Mouse (Mus musculus): Measurements from ENCODE around the gene Cd40lg. TPM values are rescaled to one million over a fixed set of nuclear protein-coding genes. Genes with fewer than 3 reads are reported as not detected.

Cd40lg gene
- polyA plus RNA-seq, 1 experiment from 2014 or later: not detected

DNA sequence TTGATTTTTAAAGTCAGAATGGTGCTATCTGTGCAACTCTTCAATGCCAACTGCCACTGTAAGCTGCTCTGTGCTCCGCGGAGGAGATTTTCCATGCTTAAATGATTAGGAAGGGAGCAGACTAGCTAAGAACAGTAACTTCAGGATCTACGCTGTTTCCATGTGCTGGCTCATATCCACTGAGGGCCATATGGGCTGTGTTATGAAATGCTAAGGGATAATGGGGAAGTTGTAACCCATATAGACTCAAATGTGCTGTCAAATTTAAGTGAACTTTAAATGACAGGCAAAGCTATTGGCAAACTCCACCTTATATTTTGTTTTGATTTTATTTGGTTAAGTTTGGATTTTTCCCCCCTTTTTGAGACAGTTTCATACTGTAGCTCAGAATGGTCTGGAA, 919 bp downstream of the Cd40lg start:
- WGBS: 69% methylated on average over 3 of the region's 3 CpGs
- Histone ChIP-seq H3K4me1 (replicated peaks; ENCODE audit: control insufficient read depth, insufficient read depth) (no peaks in the 10 kb centered on the region), H3K4me2 (replicated peaks; ENCODE audit: low read depth) (no peak overlapping the region), H3K9me3 (ENCODE audit: control insufficient read depth, low read length) (no peaks in the 10 kb centered on the region), H3K36me3 (ENCODE audit: control insufficient read depth, insufficient read depth, low read length) (no peaks in the 10 kb centered on the region), H3K9ac (ENCODE audit: low read length) (no peak overlapping the region), H3K27me3 (ENCODE audit: control insufficient read depth, insufficient read depth, low read length) (no peaks in the 10 kb centered on the region), H3K27ac (replicated peaks) (no peak overlapping the region), H3K4me3 (ENCODE audit: low read depth, low read length) (no peak overlapping the region)
- no peak for DNase-seq (ENCODE audit: low spot score)
- ATAC-seq (ENCODE audit: low FRiP score, low TSS enrichment): no peak
- TF ChIP-seq CTCF (IDR thresholded peaks at IDR 0.05; ENCODE audit: low read depth) (no peak), EP300 (optimal IDR thresholded peaks at IDR 0.05) (no peak)

DNA sequence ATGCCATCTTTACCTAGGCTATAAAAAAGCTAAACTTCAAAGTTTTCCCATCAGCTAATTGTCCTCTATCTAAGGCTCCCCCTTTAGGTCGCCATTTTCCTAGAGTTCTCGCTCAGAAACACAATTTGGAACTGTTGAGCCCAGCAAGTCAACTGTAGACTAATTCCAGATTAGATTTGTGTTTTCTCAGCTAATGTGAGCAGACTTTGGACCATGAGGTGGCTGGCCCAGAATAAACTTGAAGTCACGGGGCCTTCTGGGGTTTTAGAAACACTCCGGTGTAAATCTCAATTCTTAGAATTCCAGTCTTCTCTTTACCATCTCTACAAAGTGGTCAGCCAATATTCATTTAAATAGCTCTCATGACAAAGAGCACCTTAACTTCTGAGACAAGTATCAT, 3.6 kb downstream of the Cd40lg start:
- whole genome bisulfite sequencing: 75% methylated on average over 4 of the region's 4 CpGs
- H3K36me3 ChIP-seq (ENCODE audit: control insufficient read depth, insufficient read depth, low read length): no peaks in the 10 kb centered on the region
- no peak overlapping the region for H3K4me3 ChIP-seq (ENCODE audit: low read depth, low read length)
- no peak overlapping the region for H3K27ac ChIP-seq (replicated peaks)
- TF ChIP-seq EP300 (optimal IDR thresholded peaks at IDR 0.05): no peak
- no peak for TF ChIP-seq CTCF (IDR thresholded peaks at IDR 0.05; ENCODE audit: low read depth)
- DNase-seq (ENCODE audit: low spot score) (peak; percentile 33), ATAC-seq (ENCODE audit: low FRiP score, low TSS enrichment) (peak; percentile 76; the same call in 1 of the 2 replicates)
- no peaks in the 10 kb centered on the region for H3K4me1 ChIP-seq (replicated peaks; ENCODE audit: control insufficient read depth, insufficient read depth)
- H3K9me3 ChIP-seq (ENCODE audit: control insufficient read depth, low read length): no peaks in the 10 kb centered on the region
- H3K4me2 ChIP-seq (replicated peaks; ENCODE audit: low read depth): no peak overlapping the region
- no peak overlapping the region for H3K9ac ChIP-seq (ENCODE audit: low read length)
- no peaks in the 10 kb centered on the region for H3K27me3 ChIP-seq (ENCODE audit: control insufficient read depth, insufficient read depth, low read length)

DNA sequence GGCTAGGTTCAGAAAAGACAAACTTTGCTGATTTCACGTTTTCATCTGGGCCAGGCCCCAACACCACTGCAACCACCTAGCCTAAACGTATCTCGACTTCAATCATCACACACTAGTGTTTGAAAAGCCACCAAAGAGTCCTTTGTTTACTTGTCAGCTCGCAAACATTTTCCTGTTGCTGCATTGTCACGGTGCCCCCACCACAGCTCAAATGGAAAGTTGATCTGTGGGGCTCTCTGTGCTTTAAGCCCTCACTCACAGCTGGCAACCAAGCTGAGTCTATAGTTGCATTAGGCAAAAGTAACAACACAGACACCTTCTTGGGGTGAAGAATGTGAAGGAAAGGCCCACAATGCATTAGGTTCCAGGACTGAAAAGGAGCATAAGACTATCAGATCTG, 4.3 kb downstream of the Cd40lg start:
- TF ChIP-seq EP300 (optimal IDR thresholded peaks at IDR 0.05) (no peak), CTCF (IDR thresholded peaks at IDR 0.05; ENCODE audit: low read depth) (no peak)
- Histone ChIP-seq H3K4me2 (replicated peaks; ENCODE audit: low read depth) (no peak overlapping the region), H3K27ac (replicated peaks) (no peak overlapping the region)

DNA sequence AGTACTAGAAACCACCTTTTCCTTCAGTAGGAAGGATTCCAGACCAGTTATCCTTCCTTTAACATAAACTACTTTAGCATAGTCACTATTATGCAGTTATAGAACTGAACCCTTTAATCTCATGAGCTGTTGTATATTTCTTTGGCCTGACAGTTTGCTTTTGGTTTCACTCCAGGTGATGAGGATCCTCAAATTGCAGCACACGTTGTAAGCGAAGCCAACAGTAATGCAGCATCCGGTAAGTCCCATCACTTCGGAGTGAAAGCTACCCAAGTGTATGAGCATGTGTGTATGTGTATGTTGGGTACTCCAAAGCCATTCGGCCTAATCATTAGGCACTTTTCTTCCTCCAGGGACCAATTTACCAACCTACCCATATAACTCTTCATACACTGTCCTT, 7.6 kb downstream of the Cd40lg start:
- H3K4me1 ChIP-seq (replicated peaks; ENCODE audit: control insufficient read depth, insufficient read depth): no peaks in the 10 kb centered on the region
- no peak for TF ChIP-seq CTCF (IDR thresholded peaks at IDR 0.05; ENCODE audit: low read depth)
- WGBS: 85% methylated on average over 5 of the region's 5 CpGs
- DNase-seq (ENCODE audit: low spot score) (no peak), ATAC-seq (ENCODE audit: low FRiP score, low TSS enrichment) (no peak)
- no peak overlapping the region for H3K4me2 ChIP-seq (replicated peaks; ENCODE audit: low read depth)
- no peaks in the 10 kb centered on the region for H3K9me3 ChIP-seq (ENCODE audit: control insufficient read depth, low read length)
- H3K27me3 ChIP-seq (ENCODE audit: control insufficient read depth, insufficient read depth, low read length): no peaks in the 10 kb centered on the region
- H3K27ac ChIP-seq (replicated peaks): no peak overlapping the region
- H3K9ac ChIP-seq (ENCODE audit: low read length): no peak overlapping the region
- no peak overlapping the region for H3K4me3 ChIP-seq (ENCODE audit: low read depth, low read length)
- H3K36me3 ChIP-seq (ENCODE audit: control insufficient read depth, insufficient read depth, low read length): no peaks in the 10 kb centered on the region

More for the DNA sequence above, 4.3 kb downstream of the Cd40lg start:
- H3K9ac ChIP-seq (ENCODE audit: low read length): no peak overlapping the region
- no peaks in the 10 kb centered on the region for H3K36me3 ChIP-seq (ENCODE audit: control insufficient read depth, insufficient read depth, low read length)
- DNase-seq (ENCODE audit: low spot score) (no peak), ATAC-seq (ENCODE audit: low FRiP score, low TSS enrichment) (no peak)
- no peaks in the 10 kb centered on the region for H3K4me1 ChIP-seq (replicated peaks; ENCODE audit: control insufficient read depth, insufficient read depth)
- 46% methylated on average over 5 of the region's 5 CpGs for WGBS
- H3K9me3 ChIP-seq (ENCODE audit: control insufficient read depth, low read length): no peaks in the 10 kb centered on the region
- no peak overlapping the region for H3K4me3 ChIP-seq (ENCODE audit: low read depth, low read length)
- no peaks in the 10 kb centered on the region for H3K27me3 ChIP-seq (ENCODE audit: control insufficient read depth, insufficient read depth, low read length)

DNA sequence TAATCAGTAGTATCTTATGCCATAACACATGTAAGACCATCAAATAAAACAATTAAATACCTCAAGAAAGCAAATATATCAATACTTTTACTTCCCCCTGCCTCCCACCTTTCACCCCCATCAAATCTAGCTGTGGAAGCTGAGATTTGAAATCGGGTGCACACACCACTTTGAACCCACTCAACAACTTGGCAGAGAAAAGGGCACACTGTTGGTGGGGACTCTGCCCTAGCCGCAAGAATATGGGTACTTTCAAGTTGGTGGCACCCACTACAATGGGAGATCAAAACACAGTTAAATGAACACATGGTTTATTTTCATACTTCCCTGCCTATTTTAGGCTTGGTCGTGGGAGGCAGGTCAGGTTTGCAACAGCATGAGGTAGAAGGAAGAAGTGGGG, 9.9 kb downstream of the Cd40lg start:
- H3K4me3 ChIP-seq (ENCODE audit: low read depth, low read length): no peak overlapping the region
- no peaks in the 10 kb centered on the region for H3K36me3 ChIP-seq (ENCODE audit: control insufficient read depth, insufficient read depth, low read length)
- no peaks in the 10 kb centered on the region for H3K27me3 ChIP-seq (ENCODE audit: control insufficient read depth, insufficient read depth, low read length)
- no peak for DNase-seq (ENCODE audit: low spot score)
- ATAC-seq (ENCODE audit: low FRiP score, low TSS enrichment): no peak
- H3K4me2 ChIP-seq (replicated peaks; ENCODE audit: low read depth): no peak overlapping the region
- TF ChIP-seq EP300 (optimal IDR thresholded peaks at IDR 0.05): no peak
- no peak for TF ChIP-seq CTCF (IDR thresholded peaks at IDR 0.05; ENCODE audit: low read depth)
- H3K9ac ChIP-seq (ENCODE audit: low read length): no peak overlapping the region
- H3K9me3 ChIP-seq (ENCODE audit: control insufficient read depth, low read length): no peaks in the 10 kb centered on the region
- H3K4me1 ChIP-seq (replicated peaks; ENCODE audit: control insufficient read depth, insufficient read depth): no peaks in the 10 kb centered on the region
- H3K27ac ChIP-seq (replicated peaks): no peak overlapping the region
- WGBS: 67% methylated on average over 3 of the region's 3 CpGs

DNA sequence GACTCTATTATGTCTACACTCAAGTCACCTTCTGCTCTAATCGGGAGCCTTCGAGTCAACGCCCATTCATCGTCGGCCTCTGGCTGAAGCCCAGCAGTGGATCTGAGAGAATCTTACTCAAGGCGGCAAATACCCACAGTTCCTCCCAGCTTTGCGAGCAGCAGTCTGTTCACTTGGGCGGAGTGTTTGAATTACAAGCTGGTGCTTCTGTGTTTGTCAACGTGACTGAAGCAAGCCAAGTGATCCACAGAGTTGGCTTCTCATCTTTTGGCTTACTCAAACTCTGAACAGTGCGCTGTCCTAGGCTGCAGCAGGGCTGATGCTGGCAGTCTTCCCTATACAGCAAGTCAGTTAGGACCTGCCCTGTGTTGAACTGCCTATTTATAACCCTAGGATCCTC, 11.4 kb downstream of the Cd40lg start:
- TF ChIP-seq EP300 (optimal IDR thresholded peaks at IDR 0.05) (no peak), CTCF (IDR thresholded peaks at IDR 0.05; ENCODE audit: low read depth) (no peak)
- DNase-seq (ENCODE audit: low spot score): no peak
- Histone ChIP-seq H3K4me1 (replicated peaks; ENCODE audit: control insufficient read depth, insufficient read depth) (no peaks in the 10 kb centered on the region), H3K36me3 (ENCODE audit: control insufficient read depth, insufficient read depth, low read length) (no peaks in the 10 kb centered on the region), H3K4me3 (ENCODE audit: low read depth, low read length) (no peak overlapping the region), H3K9ac (ENCODE audit: low read length) (no peak overlapping the region), H3K27me3 (ENCODE audit: control insufficient read depth, insufficient read depth, low read length) (no peaks in the 10 kb centered on the region), H3K9me3 (ENCODE audit: control insufficient read depth, low read length) (no peaks in the 10 kb centered on the region), H3K4me2 (replicated peaks; ENCODE audit: low read depth) (no peak overlapping the region), H3K27ac (replicated peaks) (no peak overlapping the region)
- ATAC-seq (ENCODE audit: low FRiP score, low TSS enrichment): no peak
- 70% methylated on average over 10 of the region's 10 CpGs for WGBS
